Mouse (Mus musculus) T-cell, adult 2 months (primary cell): ENCODE measurements around the gene Pibf1.

ENCODE experiments used
- DNase-seq: peaks from one replicate; pipeline ENCODE4 v3.0.0; 2022; ENCODE audit warnings: low spot score

Gene Pibf1

GRCm38 (mm10) chr14:99266749-99267148 lies 167.5 kb downstream of the Pibf1 start:
- DNase-seq = no peak

GRCm38 (mm10) chr14:99274056-99274455 lies 174.8 kb downstream of the Pibf1 start:
- no peak for DNase-seq

GRCm38 (mm10) chr14:99275827-99276226 lies 176.6 kb downstream of the Pibf1 start:
- DNase-seq = no peak

- no peak for DNase-seq
These were observed 179.1 kb downstream of the Pibf1 start for GRCm38 (mm10) chr14:99278312-99278711.

GRCm38 (mm10) chr14:99278763-99279486 lies 179.7 kb downstream of the Pibf1 start:
- no peak for DNase-seq

- DNase-seq = no peak
These were observed 181.2 kb downstream of the Pibf1 start for GRCm38 (mm10) chr14:99280399-99280798.

- DNase-seq = no peak
These were observed 181.7 kb downstream of the Pibf1 start for GRCm38 (mm10) chr14:99280825-99281433.

GRCm38 (mm10) chr14:99285486-99285885 lies 186.3 kb downstream of the Pibf1 start:
- DNase-seq = no peak

- no peak for DNase-seq
These were observed 193.0 kb downstream of the Pibf1 start for GRCm38 (mm10) chr14:99292176-99292575.

- DNase-seq = no peak
These were observed 195.2 kb downstream of the Pibf1 start for GRCm38 (mm10) chr14:99294424-99294823.

- DNase-seq = no peak
These were observed 196.6 kb downstream of the Pibf1 start for GRCm38 (mm10) chr14:99295606-99296341.

- peak; percentile 68 for DNase-seq
These were observed 199.3 kb downstream of the Pibf1 start, which contains the start of gene Klf5 for GRCm38 (mm10) chr14:99298385-99299021. Klf5 (plus strand) TSS chr14:99298691.

- DNase-seq = peak; percentile 1
These were observed 199.8 kb downstream of the Pibf1 start for GRCm38 (mm10) chr14:99299022-99299481.

- no peak for DNase-seq
These were observed 200.5 kb downstream of the Pibf1 start for GRCm38 (mm10) chr14:99299701-99300191.

GRCm38 (mm10) chr14:99301472-99301871 lies 202.2 kb downstream of the Pibf1 start:
- no peak for DNase-seq
